Mouse (Mus musculus) testis, adult 2 months (tissue): ENCODE data around the gene Znfx1.

ENCODE experiments used
- CTCF ChIP-seq: fragments of 200-500 bp; IDR thresholded peaks from 2 replicates; pipeline ENCODE4 v1.5.1; 2012; ENCODE audit warnings: low read depth, mild to moderate bottlenecking, inconsistent platforms, low read length, moderate library complexity; ENCODE audit not compliant: control insufficient read depth, insufficient read depth, insufficient replicate concordance
- POLR2A ChIP-seq: fragments of 200-500 bp; IDR thresholded peaks from 2 replicates; pipeline ENCODE4 v1.6.1; 2012; ENCODE audit warnings: low read depth, mild to moderate bottlenecking, inconsistent platforms, low read length, moderate library complexity; ENCODE audit not compliant: control insufficient read depth

DNA sequence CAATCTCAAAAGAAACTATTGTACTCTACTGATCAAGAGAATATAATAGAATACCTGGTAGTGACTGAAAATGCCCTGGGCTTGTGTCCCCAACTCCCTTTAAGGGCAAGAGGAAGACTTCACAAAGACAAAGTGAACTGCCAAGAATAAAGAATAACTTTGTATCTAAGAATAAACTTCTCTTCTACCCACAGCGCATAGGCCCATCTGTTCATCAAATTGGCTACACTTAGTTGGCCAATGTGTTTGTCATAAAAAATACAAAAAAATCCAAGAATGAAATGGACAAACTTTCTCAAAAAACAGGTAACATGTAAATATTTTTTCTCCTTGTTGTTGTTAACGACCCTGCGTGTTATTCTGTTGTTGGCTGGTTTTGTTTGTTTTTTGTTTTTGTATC, 52.3 kb downstream of the Znfx1 start:
- TF ChIP-seq POLR2A (no peak), CTCF (no peak)
